Mouse (Mus musculus): Measurements from ENCODE around the gene Hk1. TPM values are rescaled to one million over a fixed set of nuclear protein-coding genes. Genes with fewer than 3 reads are reported as not detected.

The Hk1 gene
- polyA plus RNA-seq, 1 experiment: 60.9 TPM

DNA sequence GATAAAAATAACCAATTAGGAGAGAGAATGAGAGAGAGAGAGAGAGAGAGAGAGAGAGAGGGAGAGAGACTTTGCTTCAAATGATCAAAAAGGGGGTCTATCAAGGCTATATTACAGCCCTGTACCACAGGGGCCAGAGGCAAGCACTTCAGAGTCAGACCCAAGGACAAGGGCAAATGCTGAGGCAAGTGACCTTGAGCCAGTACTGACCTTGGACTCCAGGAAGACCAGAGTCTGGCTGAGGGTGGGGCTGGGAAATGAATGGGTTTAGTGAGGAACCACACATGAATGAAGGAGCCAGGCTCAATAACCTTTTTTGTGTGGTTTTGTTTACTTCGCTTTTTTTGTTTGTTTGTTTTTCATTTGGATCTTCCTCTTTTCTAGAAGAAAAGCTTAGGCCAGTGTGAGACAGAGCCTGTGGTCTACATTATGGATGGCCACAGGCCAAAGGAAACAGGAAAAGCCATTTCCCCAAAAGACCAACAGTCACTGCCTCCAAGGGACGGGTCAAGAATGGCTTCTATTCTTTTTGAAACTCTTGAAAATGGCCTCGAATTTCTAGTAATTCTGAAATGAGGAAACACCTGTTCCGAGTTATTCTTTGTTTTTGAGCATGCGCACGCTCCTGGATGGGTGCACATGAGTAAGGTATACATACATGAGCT, 92.1 kb downstream of the Hk1 start:
- Histone ChIP-seq H3K27ac (ENCODE audit: insufficient read depth, low read depth, low read length) (no peak overlapping the region), H3K36me3 (ENCODE audit: control insufficient read depth, insufficient read depth, low read length) (no peaks in the 10 kb centered on the region; the same call in none of the 2 replicates), H3K27me3 (replicated peaks; ENCODE audit: control insufficient read depth, insufficient read depth, low read length) (no peaks in the 10 kb centered on the region), H3K4me1 (ENCODE audit: control insufficient read depth, insufficient read depth, low read length) (peaks cover 3% of the 10 kb centered on the region; the same call in 1 of the 2 replicates), H3K4me3 (ENCODE audit: insufficient read depth, low read depth, low read length) (no peak overlapping the region)
- DNase-seq: peak; percentile 60
- 53% methylated on average over 6 of the region's 6 CpGs for WGBS
- TF ChIP-seq CTCF (conservative IDR thresholded peaks at IDR 0.05; ENCODE audit: insufficient read depth, insufficient read length, low read depth, low read length) (no peak), POLR2A (IDR thresholded peaks at IDR 0.05; ENCODE audit: low read depth, low read length) (no peak)

DNA sequence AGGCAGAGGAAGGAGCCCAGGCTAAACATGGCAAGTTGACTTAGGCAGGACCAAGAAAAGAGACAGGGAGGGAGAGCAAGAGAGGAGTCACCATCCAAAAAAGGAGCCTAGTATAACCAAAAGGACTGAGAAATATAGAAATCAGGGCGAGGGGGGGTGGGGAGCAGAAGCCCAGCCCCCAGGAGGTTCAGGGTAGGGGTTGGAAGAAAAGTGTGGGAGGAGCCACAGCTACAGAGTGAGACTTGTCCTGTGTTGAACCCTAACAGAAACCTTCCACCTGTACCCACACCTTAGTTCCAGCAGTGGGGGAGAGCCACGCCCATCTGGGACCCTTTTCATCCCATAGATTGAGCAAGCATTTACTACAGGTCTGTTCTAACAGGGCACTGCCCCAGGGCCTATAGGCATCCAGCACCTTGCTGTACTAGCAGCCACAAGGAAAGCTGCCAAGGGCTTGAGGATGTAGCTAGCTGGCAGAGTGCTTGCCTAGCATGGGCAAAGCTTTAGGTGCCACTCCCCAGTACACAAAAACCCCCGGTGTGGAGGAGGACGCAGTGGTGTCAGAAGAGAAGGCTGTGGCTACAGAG, 96.4 kb downstream of the Hk1 start:
- Histone ChIP-seq H3K27me3 (replicated peaks; ENCODE audit: control insufficient read depth, insufficient read depth, low read length) (no peaks in the 10 kb centered on the region), H3K27ac (ENCODE audit: insufficient read depth, low read depth, low read length) (no peak overlapping the region), H3K4me3 (ENCODE audit: insufficient read depth, low read depth, low read length) (no peak overlapping the region), H3K4me1 (ENCODE audit: control insufficient read depth, insufficient read depth, low read length) (peaks cover 3% of the 10 kb centered on the region; the same call in 1 of the 2 replicates), H3K36me3 (ENCODE audit: control insufficient read depth, insufficient read depth, low read length) (no peaks in the 10 kb centered on the region; the same call in none of the 2 replicates)
- 88% methylated on average over 4 of the region's 4 CpGs for WGBS
- no peak for TF ChIP-seq CTCF (conservative IDR thresholded peaks at IDR 0.05; ENCODE audit: insufficient read depth, insufficient read length, low read depth, low read length)
- no peak for DNase-seq

DNA sequence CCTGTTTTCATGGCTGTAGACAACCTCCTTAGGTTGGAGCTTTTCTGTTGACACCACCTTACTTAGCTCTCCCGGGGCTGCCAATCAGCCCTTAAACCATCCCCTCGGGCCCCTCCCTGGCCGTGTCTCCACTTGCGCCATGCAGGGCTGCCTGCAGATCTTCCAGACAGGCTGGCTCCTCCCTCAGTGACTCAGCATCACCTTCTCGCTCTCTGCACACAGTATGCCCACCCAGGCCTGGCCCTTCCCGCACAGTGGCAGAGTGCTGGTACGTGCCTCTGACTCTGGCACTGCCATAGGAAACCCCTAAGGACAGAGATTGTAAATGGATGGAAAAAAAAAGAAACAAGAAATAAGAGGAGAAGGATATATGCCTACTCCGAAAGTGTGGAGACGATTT, 96.9 kb downstream of the Hk1 start:
- Histone ChIP-seq H3K27me3 (replicated peaks; ENCODE audit: control insufficient read depth, insufficient read depth, low read length) (no peaks in the 10 kb centered on the region), H3K4me1 (ENCODE audit: control insufficient read depth, insufficient read depth, low read length) (0 out of 2 replicates have a peak, but pooled peaks cover 3% of the 10 kb centered on the region), H3K36me3 (ENCODE audit: control insufficient read depth, insufficient read depth, low read length) (no peaks in the 10 kb centered on the region; the same call in none of the 2 replicates), H3K4me3 (ENCODE audit: insufficient read depth, low read depth, low read length) (no peak overlapping the region), H3K27ac (ENCODE audit: insufficient read depth, low read depth, low read length) (no peak overlapping the region)
- no peak for DNase-seq
- TF ChIP-seq POLR2A (IDR thresholded peaks at IDR 0.05; ENCODE audit: low read depth, low read length): no peak
- no peak for TF ChIP-seq CTCF (conservative IDR thresholded peaks at IDR 0.05; ENCODE audit: insufficient read depth, insufficient read length, low read depth, low read length)
- 76% methylated on average over 9 of the region's 9 CpGs for WGBS

DNA sequence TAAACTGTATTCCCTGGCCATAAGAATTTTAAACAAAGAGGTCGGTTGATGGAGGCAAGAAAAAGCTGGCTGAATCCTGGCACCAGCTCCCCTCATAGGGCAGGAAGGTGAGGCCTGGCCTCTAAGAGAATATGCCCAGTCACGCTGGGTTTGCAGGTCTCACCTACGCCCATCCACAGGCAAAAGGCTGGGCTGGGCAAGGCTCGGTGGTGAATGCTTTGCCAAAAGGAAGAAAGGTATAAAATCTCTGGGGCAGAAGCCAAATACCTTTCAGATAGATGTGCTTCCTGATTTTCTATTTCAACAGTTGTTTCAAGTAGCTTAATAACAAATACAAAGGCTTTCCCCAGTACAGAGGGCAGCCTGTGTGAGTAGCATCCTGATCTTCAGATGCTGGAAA, 100.0 kb downstream of the Hk1 start:
- Histone ChIP-seq H3K36me3 (ENCODE audit: control insufficient read depth, insufficient read depth, low read length) (no peaks in the 10 kb centered on the region; the same call in 1 of the 2 replicates), H3K4me1 (ENCODE audit: control insufficient read depth, insufficient read depth, low read length) (no peaks in the 10 kb centered on the region), H3K27me3 (replicated peaks; ENCODE audit: control insufficient read depth, insufficient read depth, low read length) (no peaks in the 10 kb centered on the region), H3K4me3 (ENCODE audit: insufficient read depth, low read depth, low read length) (no peak overlapping the region), H3K27ac (ENCODE audit: insufficient read depth, low read depth, low read length) (no peak overlapping the region)
- WGBS: 72% methylated on average over 4 of the region's 4 CpGs
- DNase-seq: no peak
- TF ChIP-seq POLR2A (IDR thresholded peaks at IDR 0.05; ENCODE audit: low read depth, low read length) (no peak), CTCF (conservative IDR thresholded peaks at IDR 0.05; ENCODE audit: insufficient read depth, insufficient read length, low read depth, low read length) (no peak)

DNA sequence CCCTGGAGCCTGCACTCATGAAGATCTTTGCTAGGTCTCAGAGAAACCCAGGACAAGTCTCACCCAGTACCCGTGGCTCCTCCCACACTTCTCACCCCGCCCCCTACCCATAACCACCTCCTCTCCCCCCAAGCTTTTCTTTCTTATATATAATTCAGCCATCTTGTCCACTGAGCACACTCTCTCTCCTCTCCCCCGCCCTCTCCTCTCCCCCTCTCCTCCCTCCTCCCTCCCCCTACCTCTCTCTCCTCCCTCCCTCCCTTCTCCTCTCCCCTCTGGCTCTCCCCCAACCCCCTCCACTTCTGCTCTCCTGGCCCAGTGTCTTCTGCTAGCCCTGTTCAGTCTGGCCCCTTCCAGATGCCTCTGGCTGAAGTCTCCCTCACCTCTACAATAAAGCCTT, 100.6 kb downstream of the Hk1 start:
- DNase-seq: peak; percentile 19
- 63% methylated on average over 3 of the region's 3 CpGs for WGBS
- Histone ChIP-seq H3K36me3 (ENCODE audit: control insufficient read depth, insufficient read depth, low read length) (no peaks in the 10 kb centered on the region; the same call in 1 of the 2 replicates), H3K4me1 (ENCODE audit: control insufficient read depth, insufficient read depth, low read length) (no peaks in the 10 kb centered on the region), H3K27ac (ENCODE audit: insufficient read depth, low read depth, low read length) (no peak overlapping the region), H3K27me3 (replicated peaks; ENCODE audit: control insufficient read depth, insufficient read depth, low read length) (no peaks in the 10 kb centered on the region), H3K4me3 (ENCODE audit: insufficient read depth, low read depth, low read length) (no peak overlapping the region)
- TF ChIP-seq POLR2A (IDR thresholded peaks at IDR 0.05; ENCODE audit: low read depth, low read length) (no peak), CTCF (conservative IDR thresholded peaks at IDR 0.05; ENCODE audit: insufficient read depth, insufficient read length, low read depth, low read length) (no peak)

DNA sequence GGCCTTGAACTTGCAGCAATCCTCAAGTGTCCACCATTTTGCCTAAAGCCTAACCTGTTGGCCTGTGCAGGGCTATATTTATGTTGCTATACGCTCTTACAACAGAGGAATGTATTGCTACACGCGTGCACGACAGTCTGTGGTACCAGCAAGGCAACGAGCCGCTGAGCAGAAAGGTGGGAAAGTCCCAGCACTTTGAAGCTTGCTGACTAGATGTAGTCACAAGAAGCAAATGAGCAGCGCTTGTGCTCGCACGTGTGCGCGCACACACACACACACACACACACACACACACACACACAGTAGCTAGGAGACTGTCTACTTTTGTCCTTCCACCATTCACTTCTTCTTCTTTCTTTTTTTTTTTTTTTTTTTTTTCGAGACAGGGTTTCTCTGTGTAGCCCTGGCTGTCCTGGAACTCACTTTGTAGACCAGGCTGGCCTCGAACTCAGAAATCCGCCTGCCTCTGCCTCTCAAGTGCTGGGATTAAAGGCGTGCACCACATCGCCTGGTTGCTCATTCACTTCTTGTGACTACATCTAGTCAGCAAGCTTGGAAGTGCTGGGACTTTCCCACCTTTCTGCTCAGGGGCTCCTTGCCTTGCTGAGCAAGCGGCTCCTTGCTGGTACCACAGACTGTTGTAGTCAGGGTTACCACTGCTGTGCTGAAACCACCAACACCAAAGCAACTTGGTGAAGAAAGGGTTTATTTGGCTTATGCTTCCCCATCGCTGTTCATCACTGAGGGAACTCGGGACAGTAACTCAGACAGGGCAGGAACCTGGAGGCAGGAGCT, 102.0 kb downstream of the Hk1 start:
- H3K27me3 ChIP-seq (replicated peaks; ENCODE audit: control insufficient read depth, insufficient read depth, low read length): no peaks in the 10 kb centered on the region
- H3K4me1 ChIP-seq (ENCODE audit: control insufficient read depth, insufficient read depth, low read length): no peaks in the 10 kb centered on the region
- no peak overlapping the region for H3K4me3 ChIP-seq (ENCODE audit: insufficient read depth, low read depth, low read length)
- H3K36me3 ChIP-seq (ENCODE audit: control insufficient read depth, insufficient read depth, low read length): no peaks in the 10 kb centered on the region; the same call in 1 of the 2 replicates
- H3K27ac ChIP-seq (ENCODE audit: insufficient read depth, low read depth, low read length): no peak overlapping the region
- no peak for DNase-seq
- no peak for TF ChIP-seq POLR2A (IDR thresholded peaks at IDR 0.05; ENCODE audit: low read depth, low read length)
- no peak for TF ChIP-seq CTCF (conservative IDR thresholded peaks at IDR 0.05; ENCODE audit: insufficient read depth, insufficient read length, low read depth, low read length)
- 94% methylated on average over 18 of the region's 19 CpGs for WGBS

DNA sequence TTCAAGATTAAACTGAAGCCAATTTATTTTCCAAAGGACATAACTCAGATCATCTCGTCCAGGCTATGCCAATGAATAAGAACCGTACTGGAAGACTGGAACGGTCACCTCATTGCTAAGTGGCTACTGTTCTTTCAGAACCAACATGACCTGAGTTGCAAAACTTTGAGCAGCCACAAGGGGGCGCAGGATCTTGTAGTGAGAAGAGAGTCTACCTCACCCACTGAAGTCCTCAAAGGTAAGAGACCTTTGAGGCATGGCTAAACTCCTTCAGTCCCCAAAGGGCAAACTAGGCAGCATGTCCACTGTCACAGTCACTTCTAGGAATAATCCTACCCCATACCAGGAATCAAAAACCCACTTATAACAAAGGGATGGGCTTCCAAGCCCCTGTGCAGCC, 104.5 kb downstream of the Hk1 start:
- Histone ChIP-seq H3K27me3 (replicated peaks; ENCODE audit: control insufficient read depth, insufficient read depth, low read length) (no peaks in the 10 kb centered on the region), H3K36me3 (ENCODE audit: control insufficient read depth, insufficient read depth, low read length) (no peaks in the 10 kb centered on the region; the same call in none of the 2 replicates), H3K4me1 (ENCODE audit: control insufficient read depth, insufficient read depth, low read length) (no peaks in the 10 kb centered on the region), H3K4me3 (ENCODE audit: insufficient read depth, low read depth, low read length) (no peak overlapping the region), H3K27ac (ENCODE audit: insufficient read depth, low read depth, low read length) (no peak overlapping the region)
- WGBS: 17% methylated on average over 4 of the region's 4 CpGs
- peak; percentile 87 for DNase-seq
- TF ChIP-seq CTCF (conservative IDR thresholded peaks at IDR 0.05; ENCODE audit: insufficient read depth, insufficient read length, low read depth, low read length): peak; percentile 78
- TF ChIP-seq POLR2A (IDR thresholded peaks at IDR 0.05; ENCODE audit: low read depth, low read length): no peak

All from kidney, adult 2 months (tissue).